Mouse (Mus musculus): ENCODE measurements around the gene Rrad. TPM values are rescaled to one million over a fixed set of nuclear protein-coding genes. Genes with fewer than 3 reads are reported as not detected.
"Not testable (repeated sequence)": the region's sequence is repeated elsewhere in the genome, so short reads cannot be mapped to it uniquely, and the experiment has no call there.

Rrad gene
- total RNA-seq (2014; fragmentation: Nextera tagmentation) = 0.95 and 2.6 TPM in 2 replicates
- total RNA-seq (2017) = 1.3 and 2.1 TPM in 2 replicates

DNA sequence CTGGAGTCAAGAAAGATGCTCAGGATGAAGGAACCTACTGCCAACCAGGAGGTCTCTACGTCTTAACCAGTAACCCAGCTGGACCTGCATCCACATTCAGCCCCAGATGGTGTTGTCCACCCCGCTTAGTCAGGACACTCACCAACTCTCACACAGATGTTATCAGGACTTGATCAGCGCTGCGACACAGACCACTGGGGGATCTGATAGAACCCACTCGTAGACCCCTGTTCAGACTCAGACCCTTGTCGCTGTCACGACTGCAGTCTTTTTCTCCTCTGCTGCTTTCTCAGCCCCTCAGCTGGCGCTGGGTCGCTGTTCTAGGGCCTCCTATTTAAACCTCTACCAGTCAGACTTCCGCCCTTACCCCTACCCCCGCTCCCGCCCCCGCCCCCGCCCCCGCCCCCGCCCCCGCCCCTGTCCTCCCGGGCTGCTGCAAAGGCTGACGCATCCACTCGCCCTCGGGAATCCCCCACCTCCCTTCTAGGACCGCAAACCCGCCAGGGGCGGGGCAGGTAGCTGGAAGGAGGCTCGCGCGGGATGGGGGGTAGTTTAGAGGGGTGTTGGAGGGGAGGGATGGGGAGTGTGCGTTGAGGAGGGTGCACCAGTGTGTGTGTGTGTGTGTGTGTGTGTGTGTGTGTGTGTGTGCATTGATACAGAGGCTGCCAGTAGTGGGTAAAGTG lies at the start of gene Rrad:
Rrad (minus strand) TSS at position 347 of the 683 bp plus-strand sequence.
- ATAC-seq (replicated peaks; ENCODE audit: poor library complexity, severe bottlenecking) = peak; percentile 79

DNA sequence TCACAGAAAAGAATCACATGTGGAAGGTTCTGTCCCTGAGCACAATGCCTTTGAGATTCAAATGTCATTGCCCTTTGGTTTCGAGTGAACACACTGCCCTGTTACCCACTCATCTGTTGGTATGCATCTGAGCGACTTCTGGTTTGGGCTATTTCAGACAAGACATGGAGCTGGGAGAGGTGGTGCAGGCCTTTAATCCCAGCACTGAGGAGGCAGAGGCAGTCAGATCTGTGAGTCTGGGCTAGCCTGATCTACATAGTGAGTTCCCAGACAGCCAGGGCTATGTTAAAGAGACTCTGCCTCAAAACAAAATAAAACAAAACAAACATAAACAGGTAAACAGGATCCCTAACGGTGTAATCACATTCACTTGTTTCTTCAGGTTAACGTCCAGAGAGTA lies 24.5 kb upstream of the Rrad start:
- no peak for ATAC-seq (replicated peaks; ENCODE audit: poor library complexity, severe bottlenecking)

DNA sequence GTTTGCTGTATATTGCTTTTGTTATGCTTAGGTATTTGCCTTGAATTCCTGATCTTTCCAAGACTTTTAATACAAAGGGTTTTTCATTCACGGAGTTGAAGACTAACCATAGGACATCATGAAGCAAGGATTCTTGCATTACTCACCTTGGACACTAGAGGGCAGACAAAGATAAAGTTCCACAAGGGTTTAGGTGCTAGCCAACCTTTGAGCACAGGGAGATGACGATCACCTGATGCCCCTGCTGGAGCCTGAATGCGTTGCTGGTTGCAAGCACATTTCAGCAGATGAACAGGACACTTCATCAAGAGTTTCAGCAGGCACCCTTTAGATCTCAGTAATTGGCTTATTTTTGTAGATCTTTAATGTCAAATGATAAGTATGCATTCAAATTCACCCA lies 23.9 kb upstream of the Rrad start:
- ATAC-seq (replicated peaks; ENCODE audit: poor library complexity, severe bottlenecking) = peak; percentile 100

DNA sequence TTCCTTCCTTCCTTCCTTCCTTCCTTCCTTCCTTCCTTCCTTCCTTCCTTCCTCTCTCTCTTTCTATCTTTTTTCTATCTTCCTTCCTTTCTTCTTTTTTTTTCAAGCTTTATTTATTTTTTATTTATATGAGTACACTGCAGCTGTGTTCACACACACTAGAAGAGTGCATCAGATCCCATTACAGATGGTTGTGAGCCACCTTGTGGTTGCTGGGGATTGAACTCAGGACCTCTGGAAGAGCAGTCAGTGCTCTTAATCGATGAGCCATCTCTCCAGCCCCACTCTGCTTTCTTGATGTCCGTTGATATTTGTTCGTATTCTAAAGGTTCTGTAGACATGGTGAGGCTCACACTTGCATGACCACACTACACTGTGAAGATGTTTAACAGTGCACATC lies 13.1 kb upstream of the Rrad start:
- not testable (repeated sequence) for ATAC-seq (replicated peaks; ENCODE audit: poor library complexity, severe bottlenecking)

DNA sequence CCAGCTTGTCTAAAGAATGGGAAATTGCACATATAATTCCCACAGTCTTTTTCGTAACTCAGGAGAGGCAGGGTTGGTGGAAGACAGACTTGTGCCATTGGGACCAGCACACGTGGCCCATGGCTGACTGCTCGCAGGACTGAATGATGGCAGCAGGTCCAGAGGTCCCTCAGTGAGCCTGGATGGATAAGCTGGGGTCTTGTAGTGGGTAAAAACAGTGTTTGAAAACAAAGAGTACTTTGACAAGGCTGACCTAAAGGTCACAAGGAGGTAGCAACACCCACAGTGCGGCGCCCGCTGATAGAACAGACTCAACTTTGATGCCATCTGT lies 11.2 kb upstream of the Rrad start:
- ATAC-seq (replicated peaks; ENCODE audit: poor library complexity, severe bottlenecking) = no peak

DNA sequence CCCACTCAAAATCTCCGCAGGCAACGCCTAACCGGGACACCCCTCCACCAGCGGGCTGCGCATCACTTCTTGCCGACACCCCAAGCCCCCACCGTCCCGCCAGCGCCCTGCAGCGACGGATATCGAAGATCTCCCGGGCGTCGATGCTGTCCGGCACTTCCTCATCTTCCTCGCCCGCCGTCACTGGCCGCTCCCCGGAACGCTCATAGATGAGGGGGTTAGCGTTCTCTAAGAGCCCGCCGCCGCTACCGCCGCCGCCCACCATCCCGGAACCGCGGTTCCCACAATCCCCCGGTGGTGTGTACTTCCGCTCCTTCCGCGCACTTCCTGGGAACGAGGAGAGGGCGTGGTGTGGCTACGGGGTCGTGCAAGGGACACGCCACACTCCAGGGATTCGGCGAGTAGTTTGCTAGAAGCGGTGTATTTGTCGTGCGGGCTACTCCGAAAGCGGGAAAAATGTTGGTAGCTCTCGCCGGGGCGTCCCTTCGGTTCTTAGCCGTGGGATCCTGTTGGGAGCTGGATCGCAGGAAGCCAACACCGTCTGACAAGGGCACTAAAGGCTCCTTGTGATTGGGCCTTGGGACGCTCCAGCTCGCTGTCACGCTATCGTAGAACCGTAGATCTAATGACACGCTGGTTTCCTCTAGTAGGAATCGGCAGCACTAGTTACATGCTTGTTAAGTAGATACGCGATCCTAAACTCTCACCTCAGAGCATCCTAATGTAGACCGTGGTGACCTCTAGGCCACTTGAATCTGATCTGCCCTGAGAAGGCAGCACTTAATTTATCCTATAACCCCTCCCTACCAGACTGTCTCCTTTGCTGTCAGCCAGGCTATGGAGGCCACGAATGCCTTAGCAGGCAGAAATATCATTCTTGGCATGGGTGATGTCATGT lies 10.5 kb upstream of the Rrad start, which contains the start of gene Ciao2b:
Ciao2b (minus strand) TSS at position 540 of the 898 bp plus-strand sequence.
- ATAC-seq (replicated peaks; ENCODE audit: poor library complexity, severe bottlenecking) = peak; percentile 95

DNA sequence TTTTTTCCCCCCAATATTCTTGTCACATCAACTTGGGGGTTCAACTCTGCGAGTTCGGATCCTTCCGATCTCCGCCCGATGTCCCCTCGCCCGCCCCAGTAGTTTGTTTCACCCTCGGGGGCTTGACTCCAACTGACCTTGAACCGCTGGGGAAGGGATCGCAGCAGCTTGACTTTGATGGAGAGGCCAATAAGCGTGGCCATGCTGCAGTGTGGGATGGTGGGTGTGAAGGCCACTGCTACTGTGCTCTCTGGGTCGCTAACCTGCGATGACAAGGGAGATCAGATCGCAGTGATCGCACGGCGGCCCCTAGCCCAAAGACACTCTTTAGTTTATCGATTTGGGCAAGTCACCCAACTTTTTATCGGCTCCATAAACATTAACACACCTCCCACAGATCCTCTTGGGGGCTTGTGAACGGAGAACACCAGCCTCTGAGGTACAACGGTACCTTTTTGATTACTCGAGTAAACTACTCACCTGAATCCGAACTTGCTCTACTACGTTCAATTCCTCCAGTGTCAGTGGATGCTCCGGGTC lies 9.8 kb upstream of the Rrad start:
- no peak for ATAC-seq (replicated peaks; ENCODE audit: poor library complexity, severe bottlenecking)

DNA sequence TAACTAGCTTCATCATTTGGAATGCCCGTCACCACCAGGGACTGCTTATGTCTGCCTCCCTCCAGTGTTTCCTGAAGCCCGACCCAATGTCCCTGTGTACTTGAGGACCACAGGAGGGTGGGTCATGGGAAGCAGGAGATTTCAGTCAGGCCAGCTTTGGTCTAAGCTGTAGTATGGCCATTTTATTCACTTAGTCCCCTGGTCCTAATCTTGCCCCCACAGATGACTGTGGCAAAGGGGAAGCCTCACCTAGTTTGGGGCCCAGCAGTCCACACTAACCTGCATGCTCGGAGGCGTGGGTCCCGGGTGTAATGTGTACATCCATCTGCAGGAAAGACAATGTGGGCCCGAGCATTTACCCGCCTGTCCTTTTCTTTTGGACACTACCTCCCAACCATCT lies 9.1 kb upstream of the Rrad start:
- ATAC-seq (replicated peaks; ENCODE audit: poor library complexity, severe bottlenecking) = no peak

DNA sequence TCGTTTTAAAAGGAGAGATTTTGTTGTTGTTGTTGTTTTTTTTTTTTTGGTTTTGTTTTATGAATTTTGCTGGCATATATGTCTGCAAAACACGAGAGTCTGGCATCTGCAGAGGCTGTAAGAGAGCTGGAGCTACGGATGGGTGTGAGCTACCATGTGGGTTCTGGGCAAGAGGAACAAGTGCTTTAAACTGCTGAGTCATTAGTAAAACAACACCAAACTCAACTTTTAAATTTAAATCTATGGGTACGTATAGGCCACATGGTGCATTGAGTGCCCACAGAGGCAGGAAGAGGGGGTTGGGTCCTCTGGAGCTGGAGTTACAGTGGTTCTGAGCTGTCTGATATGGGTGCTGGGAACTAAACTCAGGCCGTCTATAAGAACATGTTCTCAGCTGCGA lies 6.9 kb upstream of the Rrad start:
- ATAC-seq (replicated peaks; ENCODE audit: poor library complexity, severe bottlenecking) = no peak

DNA sequence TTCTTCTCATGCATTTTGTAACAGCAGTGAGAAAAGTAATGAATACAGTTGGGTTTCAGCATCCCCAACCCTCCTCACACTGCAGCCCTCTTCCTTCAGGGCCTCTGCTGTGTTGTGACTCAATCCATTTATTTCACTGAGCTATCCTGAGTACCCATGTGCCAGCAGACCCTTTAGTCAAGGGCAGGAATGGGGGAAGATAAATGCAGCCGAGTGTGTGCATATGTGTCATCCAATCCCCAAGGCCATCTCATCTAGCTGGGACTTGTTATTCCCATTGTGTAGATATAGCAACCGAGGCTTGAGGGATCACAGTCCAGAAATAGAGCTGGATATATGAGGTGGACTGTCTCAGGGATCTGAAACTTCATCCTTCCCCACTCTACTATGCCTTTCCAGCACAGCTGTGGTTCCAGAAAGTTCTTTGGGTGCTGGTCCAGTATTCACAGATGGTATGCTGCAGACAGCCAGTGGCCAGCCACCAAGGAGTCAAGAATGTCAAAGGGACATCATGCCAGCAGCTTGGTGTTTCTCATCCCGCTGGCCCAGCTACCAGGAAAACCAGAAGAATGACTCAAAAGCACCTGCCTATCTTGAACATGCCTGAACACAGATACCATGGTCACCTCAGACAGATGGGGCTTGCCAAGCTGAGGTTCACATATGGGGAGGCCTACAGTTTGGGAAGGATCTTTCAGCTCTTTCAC lies 4.0 kb upstream of the Rrad start:
- ATAC-seq (replicated peaks; ENCODE audit: poor library complexity, severe bottlenecking) = no peak

DNA sequence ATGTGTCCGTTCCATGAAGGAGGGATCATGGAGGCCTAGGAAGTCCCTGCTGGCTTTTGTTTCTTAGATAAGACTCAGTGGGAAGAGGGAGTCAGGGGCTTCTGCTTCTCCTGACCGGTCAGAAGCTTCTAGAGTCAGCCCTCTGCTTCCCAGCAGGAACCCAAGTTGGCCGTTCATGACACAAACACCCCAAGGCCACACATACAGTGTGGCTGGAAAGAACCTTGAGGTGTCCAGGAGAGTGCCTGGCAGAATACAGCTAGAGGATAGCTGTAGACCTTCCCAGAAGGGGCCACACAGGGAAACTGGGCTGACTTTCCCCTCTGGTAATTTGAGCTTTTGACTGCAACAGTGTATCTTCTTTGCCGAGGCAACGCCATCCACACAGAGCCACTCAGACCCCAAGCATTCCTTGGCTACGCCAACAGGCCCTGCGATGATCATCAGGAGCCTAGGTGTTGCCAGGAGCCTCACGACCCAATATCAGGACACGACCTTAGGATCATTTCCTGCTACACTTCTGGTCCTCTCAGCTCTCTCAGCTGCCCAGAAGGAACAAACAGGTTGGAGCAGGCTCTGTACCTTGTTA lies 2.1 kb upstream of the Rrad start:
- ATAC-seq (replicated peaks; ENCODE audit: poor library complexity, severe bottlenecking) = no peak

DNA sequence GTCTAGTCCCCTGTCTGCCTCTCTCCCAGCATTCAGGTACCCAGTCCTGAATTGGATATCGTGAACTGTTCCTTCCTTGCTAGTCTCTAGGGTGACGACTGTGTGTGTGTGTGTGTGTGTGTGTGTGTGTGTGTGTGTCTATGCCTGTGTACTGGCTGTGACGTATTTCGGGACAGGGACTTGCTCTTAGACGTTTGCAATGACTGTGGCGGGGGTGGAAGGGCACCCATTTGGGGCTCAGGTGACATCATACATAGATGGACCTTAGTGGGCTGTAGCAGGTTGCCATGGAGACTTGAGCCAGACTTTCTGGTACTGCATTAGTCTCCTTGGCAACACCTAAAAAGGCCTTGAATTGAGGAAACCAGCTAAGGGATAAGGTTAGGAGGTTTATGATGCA lies 1.4 kb upstream of the Rrad start:
- ATAC-seq (replicated peaks; ENCODE audit: poor library complexity, severe bottlenecking) = no peak

DNA sequence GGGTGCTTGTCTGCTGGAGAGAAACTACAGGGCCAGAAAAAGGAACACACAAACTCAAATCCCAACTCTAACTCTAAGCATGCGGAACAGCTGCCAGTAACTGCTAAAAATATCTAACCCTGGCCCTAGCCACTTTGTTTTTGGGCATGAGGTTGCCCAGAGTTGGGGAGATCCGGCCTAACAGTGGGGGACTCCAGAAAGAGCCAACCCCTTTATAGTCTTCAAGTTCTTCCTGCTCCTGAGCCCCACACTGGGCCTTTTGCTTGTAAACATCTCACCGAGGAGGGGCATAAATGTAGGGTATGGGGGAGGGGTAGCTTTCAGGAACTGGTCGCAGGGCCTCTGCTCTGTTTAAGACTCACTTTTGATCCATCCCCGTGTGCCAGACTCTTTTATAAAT lies 848 bp upstream of the Rrad start:
- ATAC-seq (replicated peaks; ENCODE audit: poor library complexity, severe bottlenecking) = 0 out of 2 replicates have a peak, but pooled peaks have one; percentile 6

DNA sequence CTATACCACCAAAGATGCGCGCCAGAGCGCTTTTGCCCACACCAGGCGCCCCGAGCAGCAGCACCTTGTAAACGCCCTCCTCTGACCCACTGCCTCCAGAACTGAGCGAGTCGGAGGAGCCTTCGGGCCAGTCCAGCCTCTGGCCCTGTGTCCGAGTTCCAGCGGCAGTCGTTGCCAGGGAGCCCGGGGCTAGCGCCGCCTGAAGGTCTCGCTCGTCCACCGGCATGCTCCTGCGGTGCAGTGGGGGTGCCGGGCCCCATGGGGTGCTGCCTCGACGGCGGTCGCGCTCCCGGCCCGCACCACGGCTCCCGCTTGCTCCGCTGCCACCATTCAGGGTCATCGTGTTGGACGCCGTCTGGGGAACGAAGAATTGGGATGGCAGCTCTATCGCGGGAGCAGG lies 553 bp downstream of the Rrad start:
- peak; percentile 55 for ATAC-seq (replicated peaks; ENCODE audit: poor library complexity, severe bottlenecking)

DNA sequence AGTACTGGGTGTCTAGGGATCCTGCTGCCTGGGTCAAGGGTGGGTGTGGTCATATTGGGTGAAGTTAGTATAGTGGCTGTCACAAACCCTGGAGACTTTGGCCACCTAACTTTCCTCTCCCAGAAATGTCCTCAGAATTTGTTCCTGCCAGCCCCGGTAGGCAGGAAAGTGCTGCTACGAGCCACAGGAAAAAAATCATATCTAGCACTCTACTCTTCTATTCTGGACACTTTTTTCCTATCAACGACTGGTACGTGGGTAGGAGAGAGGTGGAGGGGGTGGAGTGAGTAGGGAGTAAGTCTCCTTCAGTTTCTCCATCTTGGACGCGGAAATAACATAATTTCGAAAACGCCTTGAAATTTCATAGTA lies 1.0 kb downstream of the Rrad start:
- ATAC-seq (replicated peaks; ENCODE audit: poor library complexity, severe bottlenecking) = no peak

DNA sequence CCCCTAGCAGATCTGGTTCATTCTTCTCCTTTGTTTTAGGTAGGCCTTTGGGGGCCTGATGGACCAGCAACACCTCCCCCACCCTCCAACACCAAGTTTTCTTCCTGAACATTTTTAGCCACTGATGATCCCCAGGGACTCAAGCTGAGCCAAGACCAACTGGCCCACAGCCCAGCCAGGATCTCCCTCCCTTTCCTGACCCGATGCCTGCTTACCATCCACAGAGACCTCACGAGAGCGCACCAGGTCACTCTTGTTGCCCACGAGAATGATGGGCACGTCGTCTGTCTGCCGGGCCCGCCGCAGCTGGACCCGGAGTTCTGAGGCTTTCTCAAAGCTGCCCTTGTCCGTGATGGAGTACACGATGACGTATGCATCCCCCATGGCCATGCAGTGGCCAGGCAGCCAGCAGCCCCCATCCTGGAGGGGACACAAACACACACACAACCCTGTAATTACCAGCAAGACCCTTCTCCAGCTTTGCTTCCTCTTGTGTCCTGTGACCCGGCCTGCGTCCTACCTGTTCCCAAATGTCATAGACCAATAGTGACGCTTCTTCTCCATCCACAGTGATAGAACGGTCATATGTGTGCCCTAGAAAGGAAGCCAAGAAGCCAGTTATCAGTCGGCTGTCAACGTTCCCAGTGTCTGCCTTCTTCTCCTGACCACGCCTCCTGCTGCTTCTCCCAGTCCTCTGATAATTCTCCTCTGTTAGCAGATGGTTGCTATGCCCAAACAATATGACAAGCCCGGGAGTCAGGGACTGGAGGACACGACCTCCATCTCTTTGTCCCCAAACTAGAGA lies 1.6 kb downstream of the Rrad start:
- no peak for ATAC-seq (replicated peaks; ENCODE audit: poor library complexity, severe bottlenecking)

DNA sequence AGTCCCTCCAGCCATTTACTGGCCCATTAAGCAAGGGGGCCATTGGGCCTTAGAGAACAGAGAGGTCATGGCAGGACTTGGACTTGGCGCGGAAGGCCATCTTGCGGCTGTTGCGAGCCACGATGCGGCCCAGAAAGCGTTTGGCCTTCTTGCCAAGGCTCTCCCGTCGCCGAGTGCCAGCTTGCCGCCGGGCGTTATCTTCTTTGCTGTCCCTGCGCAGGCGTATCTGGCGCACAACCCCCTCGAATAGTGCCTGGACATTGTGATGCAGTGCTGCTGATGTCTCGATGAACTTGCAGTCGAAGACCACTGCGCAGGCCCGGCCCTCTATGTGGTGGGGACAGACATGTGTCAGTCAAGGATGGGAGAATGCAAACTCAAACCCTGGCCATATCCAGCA lies 2.7 kb downstream of the Rrad start:
- no peak for ATAC-seq (replicated peaks; ENCODE audit: poor library complexity, severe bottlenecking)

DNA sequence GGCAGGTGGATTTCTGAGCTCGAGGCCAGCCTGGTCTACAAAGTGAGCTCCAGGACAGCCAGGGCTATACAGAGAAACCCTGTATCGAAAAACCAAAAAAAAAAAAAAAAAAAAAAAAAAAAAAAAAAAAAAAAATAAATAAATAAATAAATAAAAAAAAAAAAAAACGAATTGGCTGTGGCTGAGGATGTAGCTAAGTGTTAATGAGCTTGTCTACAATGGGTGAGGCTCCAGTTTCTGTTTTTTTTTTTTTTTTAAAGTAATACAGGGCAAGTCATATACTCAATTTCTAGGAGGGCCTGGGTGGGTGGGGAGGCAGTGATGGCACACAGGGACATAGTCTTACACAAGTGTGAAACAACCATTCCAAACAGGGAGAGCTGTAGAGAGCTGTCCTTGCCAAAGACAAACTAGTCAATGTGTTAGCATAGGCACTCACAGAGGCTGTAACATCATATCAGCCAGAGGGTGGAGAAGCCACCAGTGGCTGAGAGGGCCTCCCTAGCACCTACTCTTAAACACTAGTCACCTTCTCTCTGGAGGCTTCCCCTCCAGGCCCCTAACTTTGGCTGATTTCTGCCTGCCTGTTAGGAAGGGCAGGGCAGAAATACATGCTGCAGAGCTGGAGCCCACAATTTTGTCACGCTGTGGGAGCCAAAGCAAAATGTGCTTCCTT lies 3.9 kb downstream of the Rrad start:
- no peak for ATAC-seq (replicated peaks; ENCODE audit: poor library complexity, severe bottlenecking)

DNA sequence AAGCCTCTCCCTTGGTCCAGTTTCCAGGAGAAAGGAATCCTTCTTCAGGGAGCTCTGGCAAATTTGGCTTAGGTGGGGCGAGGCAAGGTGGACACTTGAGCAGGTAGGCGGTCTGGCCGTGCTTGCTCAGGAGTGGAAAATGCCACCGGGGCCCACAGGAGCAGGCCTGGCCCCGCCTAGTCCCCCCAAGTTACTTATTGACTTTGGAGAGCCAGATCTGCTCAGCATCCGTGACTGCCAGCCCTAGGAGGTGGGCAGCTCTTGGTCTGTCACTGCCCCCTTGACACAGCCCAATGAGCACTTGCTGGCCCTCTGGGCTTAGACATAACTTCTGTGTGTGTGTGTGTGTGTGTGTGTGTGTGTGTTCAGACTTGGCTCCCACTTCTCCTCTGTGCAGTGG lies 7.0 kb downstream of the Rrad start, which contains the start of gene Cdh16:
Cdh16 (minus strand) TSS at position 236 of the 400 bp plus-strand sequence.
- no peak for ATAC-seq (replicated peaks; ENCODE audit: poor library complexity, severe bottlenecking)

Measured in granulocyte monocyte progenitor cell, adult 5-6 weeks (primary cell).